Mouse (Mus musculus): Measurements from ENCODE around the gene Myo3b.

Myo3b gene

GRCm38 (mm10) chr2:70261703-70262564 is 223.0 kb downstream of the Myo3b start:
- intact Hi-C loops (cut with DNase I), result no loop called here

DNA sequence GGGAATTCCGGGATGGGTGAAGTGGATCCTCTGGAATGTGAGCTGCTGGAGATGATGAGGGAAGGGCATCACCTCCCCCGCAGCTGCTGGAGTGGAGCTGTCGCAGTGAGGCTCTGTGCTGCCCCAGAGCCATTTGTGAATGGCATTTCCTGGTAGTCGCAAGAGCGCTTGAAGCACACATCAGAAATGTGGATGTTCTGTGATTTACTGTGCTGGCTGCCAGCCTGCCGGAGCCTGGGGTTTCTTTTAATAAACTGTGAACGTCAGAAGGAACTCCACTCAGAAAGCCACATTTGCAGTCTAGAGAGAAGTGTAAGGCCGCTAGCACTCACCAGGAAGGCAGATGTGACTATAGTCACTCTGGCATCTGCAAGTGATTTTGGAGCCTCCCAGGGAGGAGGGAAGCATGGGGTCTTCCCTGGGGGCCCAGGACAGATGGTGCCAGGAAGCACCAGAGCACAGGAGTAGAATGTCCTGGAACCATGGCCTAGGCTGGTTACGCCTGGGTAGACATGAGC is 223.7 kb downstream of the Myo3b start:
- intact Hi-C loops (cut with DNase I), result no loop called here

GRCm38 (mm10) chr2:70278425-70279277 is 239.7 kb downstream of the Myo3b start:
- intact Hi-C loops (cut with DNase I), result no loop called here

DNA sequence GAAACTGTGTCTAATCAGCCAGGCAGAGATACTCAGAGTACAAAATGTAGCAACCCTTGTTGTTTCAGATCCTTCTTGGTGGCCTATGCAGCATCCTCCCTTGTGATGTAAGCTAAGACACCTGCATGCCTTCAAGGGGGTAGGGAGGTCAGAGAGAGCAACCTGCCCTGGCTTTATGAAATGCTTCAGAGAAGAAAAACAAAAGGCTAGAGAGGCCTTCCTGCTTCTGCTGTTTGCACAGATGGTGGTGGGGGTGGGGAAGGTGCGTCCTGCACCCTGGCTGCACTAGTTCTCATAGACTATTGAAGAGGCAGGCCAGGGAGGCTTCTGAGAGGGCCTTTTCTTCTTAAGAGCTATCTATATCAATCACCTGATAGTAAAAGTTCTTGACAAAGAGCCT is 245.2 kb downstream of the Myo3b start:
- intact Hi-C loops (cut with DNase I), result no loop called here

GRCm38 (mm10) chr2:70291063-70291462 is 252.1 kb downstream of the Myo3b start:
- intact Hi-C loops (cut with DNase I), result no loop called here

GRCm38 (mm10) chr2:70292776-70293175 is 253.8 kb downstream of the Myo3b start:
- intact Hi-C loops (cut with DNase I), result no loop called here

GRCm38 (mm10) chr2:70302905-70303304 is 264.0 kb downstream of the Myo3b start:
- intact Hi-C loops (cut with DNase I), result no loop called here

DNA sequence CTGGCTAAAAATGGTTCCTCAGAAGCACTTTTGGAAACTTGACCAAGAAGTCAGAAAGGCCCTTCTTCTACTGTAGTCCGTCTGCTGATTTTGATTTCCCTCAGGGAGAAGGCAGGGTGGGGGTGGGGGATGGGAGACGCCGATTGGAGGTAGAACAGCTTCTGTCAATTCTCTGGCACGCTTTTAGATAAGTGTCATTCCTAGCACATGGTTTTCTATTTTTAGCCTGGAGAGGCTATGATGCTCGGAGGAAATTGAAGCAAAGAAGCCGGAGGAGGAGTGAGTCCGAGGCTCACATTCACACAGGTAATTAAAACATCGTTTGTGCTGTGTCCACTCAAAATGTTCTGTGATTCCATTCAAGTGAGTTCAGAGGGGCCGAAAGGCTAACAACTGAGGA is 276.2 kb downstream of the Myo3b start:
- intact Hi-C loops (cut with DNase I), result no loop called here

DNA sequence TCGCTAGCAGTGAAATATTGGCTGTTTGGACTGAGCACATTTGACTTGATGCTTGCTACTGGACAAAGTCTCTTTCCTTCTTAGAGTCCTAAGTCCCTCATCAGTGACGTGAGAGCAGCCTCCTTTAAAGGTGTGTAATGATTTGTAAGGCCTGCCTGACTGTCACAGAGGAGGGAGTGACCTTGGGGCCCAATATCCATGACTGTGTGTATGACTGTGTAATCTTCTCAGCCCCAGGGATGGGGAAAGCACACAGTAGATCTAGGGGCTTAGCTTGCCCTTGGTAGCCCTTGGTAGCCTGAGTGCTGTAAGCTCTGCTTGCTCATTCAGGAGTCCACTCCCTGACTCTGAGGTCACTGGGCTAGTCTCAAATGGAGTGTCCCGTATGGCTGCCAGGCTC is 276.8 kb downstream of the Myo3b start:
- intact Hi-C loops (cut with DNase I), result no loop called here

DNA sequence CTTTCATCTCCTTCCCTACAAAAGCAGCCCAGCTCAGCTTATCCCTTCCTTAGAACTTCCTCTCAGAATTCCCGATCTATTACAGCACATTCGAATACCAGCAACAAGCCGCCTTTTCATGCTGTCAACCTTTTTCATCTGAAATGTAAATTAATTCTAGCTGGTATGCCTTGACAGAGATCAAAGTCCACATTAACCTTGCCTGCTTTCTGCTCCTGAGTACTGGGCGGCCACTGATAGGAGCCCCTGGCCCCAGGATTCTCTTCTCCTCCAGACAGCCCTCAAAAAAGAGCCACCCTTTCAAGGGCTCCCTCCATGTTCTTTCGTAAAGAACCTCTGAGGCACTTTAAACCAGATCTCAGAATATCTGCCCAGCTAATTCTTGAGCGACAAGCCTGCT is 278.9 kb downstream of the Myo3b start:
- intact Hi-C loops (cut with DNase I), result no loop called here

DNA sequence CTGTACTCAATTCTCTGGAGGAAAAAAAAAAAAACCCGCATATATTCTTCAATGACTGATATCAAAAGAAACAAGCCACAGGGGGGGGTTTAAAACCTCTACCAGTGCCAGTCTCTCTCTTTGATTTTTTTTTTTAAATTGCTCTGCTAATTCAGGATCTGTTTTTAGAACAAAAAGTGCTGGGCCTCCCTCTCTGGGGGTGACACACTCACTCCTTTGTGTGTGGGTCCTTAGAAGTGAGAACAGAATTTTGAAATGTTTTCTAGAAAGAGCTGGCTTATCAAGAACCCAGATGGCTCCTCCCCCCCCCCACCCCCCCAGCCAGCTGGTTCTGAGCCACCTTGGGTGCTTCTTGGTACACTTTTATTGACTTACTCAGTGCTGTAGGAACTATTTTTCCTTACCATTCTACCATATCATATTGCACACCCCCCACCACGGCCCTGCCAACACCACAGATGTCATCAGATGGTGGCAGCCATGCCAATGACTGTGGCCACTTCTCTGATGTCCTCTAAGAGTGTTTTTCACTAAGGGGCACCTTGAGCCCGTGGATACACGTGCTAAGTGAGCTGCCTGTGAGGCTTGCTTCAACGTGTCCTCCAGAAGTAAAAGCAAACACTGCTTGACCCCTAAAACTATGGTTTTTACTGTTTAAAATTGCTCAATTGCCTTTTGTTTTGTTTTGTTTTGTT is 280.1 kb downstream of the Myo3b start:
- intact Hi-C loops (cut with DNase I), result no loop called here

- intact Hi-C loops (cut with DNase I), result no loop called here
Observed at GRCm38 (mm10) chr2:70322767-70323166, 283.8 kb downstream of the Myo3b start.

DNA sequence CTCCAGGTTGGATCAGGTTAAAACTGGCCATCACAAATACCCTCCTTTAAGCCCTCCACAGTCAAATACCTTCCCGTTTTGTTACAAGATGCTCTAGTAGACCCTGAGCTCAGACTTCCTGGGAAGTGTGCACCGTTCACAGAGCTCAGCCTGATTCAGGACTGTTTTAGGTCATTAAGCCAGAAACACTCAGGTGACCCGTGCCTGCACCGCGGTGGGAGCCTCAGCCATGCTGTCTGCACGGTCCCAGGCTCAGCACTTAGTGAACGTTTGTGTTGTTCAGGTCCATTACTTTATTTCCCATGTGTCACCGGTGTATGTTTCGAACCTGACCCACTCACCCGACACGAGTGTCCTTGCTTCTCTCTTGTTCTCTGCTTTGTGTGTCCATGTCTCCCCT is 288.7 kb downstream of the Myo3b start:
- intact Hi-C loops (cut with DNase I), result no loop called here

DNA sequence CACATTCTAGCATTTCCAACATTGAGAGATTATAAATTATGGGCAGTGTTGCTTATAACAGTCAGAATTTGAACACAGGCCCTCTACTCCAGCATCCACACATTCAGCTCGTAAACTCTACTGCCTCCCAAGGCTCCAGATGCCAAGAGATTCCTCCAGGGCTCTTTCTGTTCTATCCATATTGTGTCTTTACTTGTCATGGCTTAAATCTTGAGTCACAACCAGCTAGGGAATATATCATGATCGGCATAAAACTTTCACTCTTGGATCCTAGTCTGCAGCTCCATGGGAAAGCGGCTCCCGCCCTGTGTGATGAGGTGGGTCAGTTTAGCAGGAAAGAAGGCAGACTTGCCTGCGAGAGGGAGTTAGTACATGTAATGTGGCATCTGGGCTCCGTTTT is 294.0 kb downstream of the Myo3b start:
- intact Hi-C loops (cut with DNase I), result no loop called here

DNA sequence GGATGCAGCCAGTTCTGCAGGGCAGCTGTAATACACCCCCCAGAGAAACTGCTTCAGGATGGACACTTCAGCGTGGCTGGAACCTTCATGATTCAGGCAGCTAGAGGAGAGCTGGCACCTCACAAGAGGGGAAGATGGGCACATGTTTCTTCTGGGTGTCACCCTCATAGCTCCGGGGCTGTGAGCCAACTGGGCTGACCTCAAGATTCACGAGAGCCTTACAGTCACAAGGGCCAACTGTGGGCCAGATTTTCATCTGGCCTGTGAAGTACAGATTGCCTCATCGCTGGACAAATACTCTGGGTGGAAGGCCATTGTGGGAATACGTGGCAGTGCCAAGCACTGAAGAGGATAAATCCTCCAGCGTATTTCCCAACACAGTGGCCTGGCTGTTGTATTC is 294.6 kb downstream of the Myo3b start:
- intact Hi-C loops (cut with DNase I), result no loop called here

DNA sequence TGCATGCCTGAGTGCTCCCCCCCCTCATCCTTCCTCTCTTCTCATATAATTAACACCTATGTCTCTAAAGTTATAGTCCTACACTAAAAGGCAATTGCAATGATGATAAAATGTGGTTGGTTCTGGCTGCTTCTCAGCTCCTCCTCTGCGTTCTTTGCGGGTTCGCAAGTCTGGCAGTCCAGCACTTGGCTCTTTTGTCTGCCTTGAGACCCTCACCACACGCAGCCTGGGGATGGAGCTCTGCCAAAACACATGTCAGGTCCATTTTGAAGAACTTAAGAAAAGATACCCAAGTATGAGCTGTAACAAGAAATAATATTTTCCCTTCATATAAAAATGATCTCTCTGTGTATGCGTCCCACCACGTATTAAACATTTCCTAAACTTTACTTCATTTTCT is 297.6 kb downstream of the Myo3b start:
- intact Hi-C loops (cut with DNase I), result no loop called here

DNA sequence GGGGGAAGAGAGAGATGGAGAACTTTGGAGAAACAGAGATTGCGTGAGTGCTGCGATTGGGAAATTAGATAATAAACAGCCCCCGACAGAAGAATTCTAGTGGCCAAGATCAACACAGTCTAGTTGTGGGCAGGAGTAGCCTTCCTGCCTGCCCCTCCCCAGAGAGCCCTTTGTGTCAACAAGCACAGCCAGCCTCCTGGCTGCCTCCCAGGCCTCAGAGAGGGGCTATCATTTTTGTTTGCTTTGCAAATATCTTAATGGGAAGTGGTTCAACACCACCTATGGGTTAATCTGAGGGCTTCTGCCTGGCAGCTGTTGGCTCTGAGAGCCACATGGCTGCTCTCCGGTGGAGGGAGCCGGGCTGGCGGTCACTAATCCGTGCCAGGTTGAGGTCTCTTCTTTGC is 298.3 kb downstream of the Myo3b start:
- intact Hi-C loops (cut with DNase I), result no loop called here

- intact Hi-C loops (cut with DNase I), result no loop called here
Observed at GRCm38 (mm10) chr2:70337869-70338268, 298.9 kb downstream of the Myo3b start.

GRCm38 (mm10) chr2:70339061-70339460 is 300.1 kb downstream of the Myo3b start:
- intact Hi-C loops (cut with DNase I), result no loop called here

DNA sequence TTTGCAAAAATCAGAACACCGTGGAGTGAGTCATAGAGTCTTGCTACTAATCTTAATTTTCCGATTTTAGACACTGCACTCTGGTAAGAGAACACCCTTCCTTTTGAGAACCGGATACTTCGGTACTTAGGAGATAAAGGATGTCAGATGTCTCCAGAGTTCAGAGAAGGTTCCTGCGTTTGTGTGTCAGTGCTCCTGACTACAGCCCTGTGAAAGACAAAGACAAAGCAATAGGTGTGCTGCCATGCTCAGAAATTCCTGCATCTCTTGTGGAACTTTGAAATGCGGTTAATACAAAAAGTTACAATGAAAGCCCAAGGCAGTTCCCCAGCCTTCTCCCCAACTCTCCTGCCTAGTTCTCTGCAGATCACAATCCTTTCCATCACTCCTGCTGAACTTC is 300.6 kb downstream of the Myo3b start:
- intact Hi-C loops (cut with DNase I), result no loop called here

GRCm38 (mm10) chr2:70340224-70340623 is 301.3 kb downstream of the Myo3b start:
- intact Hi-C loops (cut with DNase I), result no loop called here

- intact Hi-C loops (cut with DNase I), result no loop called here
Observed at GRCm38 (mm10) chr2:70345126-70345525, 306.2 kb downstream of the Myo3b start.
